Mouse (Mus musculus) intestine, postnatal 0 days (tissue): ENCODE data around the gene Ifitm1. TPM values are rescaled to one million over a fixed set of nuclear protein-coding genes. Genes with fewer than 3 reads are reported as not detected.
A peak's percentile ranks its signal among the peaks of the same experiment; 100 is the strongest.

Source experiments
- ATAC-seq: fragments of 200-750 bp; cut with Nextera tagmentation; 2 replicates; pipeline ENCODE4 v1.8.0; 2017; ENCODE audit warnings: mild to moderate bottlenecking, moderate TSS enrichment, moderate library complexity
- H3K27ac ChIP-seq: fragments of 300-500 bp; sonication (generic); 2 replicates; pipeline ENCODE4 v1.5.1; 2014; ENCODE audit warnings: mild to moderate bottlenecking, low read depth, low read length, moderate library complexity
- H3K27me3 ChIP-seq: fragments of 300-500 bp; sonication (generic); replicated peaks from 2 replicates; pipeline ENCODE4 v1.6.1; 2014; ENCODE audit warnings: low read length, mixed read lengths; ENCODE audit not compliant: control insufficient read depth, insufficient read depth
- H3K36me3 ChIP-seq: fragments of 300-500 bp; sonication (generic); 2 replicates; pipeline ENCODE4 v1.6.1; 2014; ENCODE audit warnings: mild to moderate bottlenecking, moderate library complexity; ENCODE audit not compliant: control insufficient read depth, insufficient read depth
- H3K4me1 ChIP-seq: fragments of 300-500 bp; sonication (generic); replicated peaks from 2 replicates; pipeline ENCODE4 v1.6.1; 2014; ENCODE audit warnings: antibody characterized with exemption, low read length, mixed read lengths; ENCODE audit not compliant: control insufficient read depth, insufficient read depth
- H3K4me2 ChIP-seq: fragments of 300-500 bp; sonication (generic); replicated peaks from 2 replicates; pipeline ENCODE4 v1.6.1; 2014; ENCODE audit warnings: low read depth, mild to moderate bottlenecking, moderate library complexity
- H3K4me3 ChIP-seq: fragments of 300-500 bp; sonication (generic); 2 replicates; pipeline ENCODE4 v1.5.1; 2014; ENCODE audit warnings: low read depth, low read length
- H3K9ac ChIP-seq: fragments of 300-500 bp; sonication (generic); 2 replicates; pipeline ENCODE4 v1.6.1; 2014; ENCODE audit warnings: mild to moderate bottlenecking, low read depth, low read length
- H3K9me3 ChIP-seq: fragments of 300-500 bp; sonication (generic); 2 replicates; pipeline ENCODE4 v1.6.1; 2016; ENCODE audit warnings: mixed run types; ENCODE audit not compliant: control insufficient read depth
- CTCF ChIP-seq: sonication (generic); IDR thresholded peaks from 2 replicates; pipeline ENCODE4 v1.5.1; 2016; ENCODE audit warnings: low read depth, mild to moderate bottlenecking, control low read depth, antibody characterized with exemption, moderate library complexity
- WGBS: fragments of 180-500 bp; shearing (Covaris S2); extraction: QIAGEN DNeasy Blood & Tissue Kit; methylation state at CpG from one replicate; pipeline ENCODE4 v1.1.7; 2014; 5-methylcytosine and 5-hydroxymethylcytosine counted together
- polyA plus RNA-seq: library from polyadenylated mRNA; unstranded; fragments of >200 nt; fragmentation: Nextera tagmentation; extraction: Ambion mirVana; gene quantifications from 2 replicates; pipeline ENCODE4 v1.2.1, GENCODE M21; 2015

The Ifitm1 gene
- polyA plus RNA-seq, 1 experiment from 2014 or later = 133 TPM

GRCm38 (mm10) chr7:141006914-141007313 lies 39.9 kb downstream of the Ifitm1 start:
- no peak overlapping the region for H3K4me3 ChIP-seq
- WGBS = 76% methylated on average over 5 of the region's 5 CpGs
- H3K27ac ChIP-seq = no peak overlapping the region
- no peak for TF ChIP-seq CTCF
- H3K9ac ChIP-seq = no peak overlapping the region
- H3K27me3 ChIP-seq = no peaks in the 10 kb centered on the region
- H3K4me1 ChIP-seq = 0 out of 2 replicates have a peak, but pooled peaks cover 5% of the 10 kb centered on the region
- no peaks in the 10 kb centered on the region for H3K9me3 ChIP-seq
- no peaks in the 10 kb centered on the region for H3K36me3 ChIP-seq
- no peak for ATAC-seq
- no peak overlapping the region for H3K4me2 ChIP-seq

GRCm38 (mm10) chr7:141008312-141008761 lies 41.3 kb downstream of the Ifitm1 start:
- Histone ChIP-seq H3K4me2 (peak overlapping the region; percentile 58), H3K27ac (peak overlapping the region; percentile 28), H3K9ac (peak overlapping the region; percentile 31; the same call in 1 of the 2 replicates), H3K36me3 (no peaks in the 10 kb centered on the region), H3K4me3 (peak overlapping the region; percentile 11; the same call in 1 of the 2 replicates), H3K9me3 (no peaks in the 10 kb centered on the region), H3K4me1 (0 out of 2 replicates have a peak, but pooled peaks cover 5% of the 10 kb centered on the region), H3K27me3 (no peaks in the 10 kb centered on the region)
- ATAC-seq = 0 out of 2 replicates have a peak, but pooled peaks have one; percentile 16
- WGBS = 25% methylated on average over 7 of the region's 7 CpGs
- peak; percentile 68 for TF ChIP-seq CTCF

GRCm38 (mm10) chr7:141008938-141009660 lies 42.1 kb downstream of the Ifitm1 start:
- Histone ChIP-seq H3K27ac (peak overlapping the region; percentile 50), H3K9me3 (no peaks in the 10 kb centered on the region), H3K4me2 (peak overlapping the region; percentile 58), H3K36me3 (no peaks in the 10 kb centered on the region), H3K4me3 (peak overlapping the region; percentile 46), H3K27me3 (no peaks in the 10 kb centered on the region), H3K9ac (peak overlapping the region; percentile 34; the same call in 1 of the 2 replicates), H3K4me1 (0 out of 2 replicates have a peak, but pooled peaks cover 5% of the 10 kb centered on the region)
- ATAC-seq = peak; percentile 80
- peak; percentile 95 for TF ChIP-seq CTCF
- 6% methylated on average over 20 of the region's 20 CpGs for WGBS

GRCm38 (mm10) chr7:141009665-141010064 lies 42.6 kb downstream of the Ifitm1 start:
- no peak for TF ChIP-seq CTCF
- Histone ChIP-seq H3K9me3 (no peaks in the 10 kb centered on the region), H3K36me3 (no peaks in the 10 kb centered on the region), H3K4me2 (peak overlapping the region; percentile 58), H3K9ac (peak overlapping the region; percentile 34; the same call in 1 of the 2 replicates), H3K4me3 (peak overlapping the region; percentile 46), H3K4me1 (0 out of 2 replicates have a peak, but pooled peaks cover 5% of the 10 kb centered on the region), H3K27ac (peak overlapping the region; percentile 77; the same call in 1 of the 2 replicates), H3K27me3 (no peaks in the 10 kb centered on the region)
- WGBS = 63% methylated on average over 9 of the region's 9 CpGs
- ATAC-seq = no peak

GRCm38 (mm10) chr7:141010593-141010992 lies 43.6 kb downstream of the Ifitm1 start, which contains the start of gene Ifitm3:
Ifitm3 (minus strand) TSS chr7:141010770.
- WGBS = 30% methylated on average over 10 of the region's 10 CpGs
- Histone ChIP-seq H3K4me1 (0 out of 2 replicates have a peak, but pooled peaks cover 5% of the 10 kb centered on the region), H3K4me3 (peak within 1 kb of the TSS; percentile 46), H3K27me3 (no peaks in the 10 kb centered on the region), H3K9me3 (no peaks in the 10 kb centered on the region), H3K36me3 (no peaks in the 10 kb centered on the region), H3K4me2 (peak within 1 kb of the TSS; percentile 58), H3K27ac (peak within 1 kb of the TSS; percentile 77), H3K9ac (peak within 1 kb of the TSS; percentile 34; the same call in 1 of the 2 replicates)
- ATAC-seq = 0 out of 2 replicates have a peak, but pooled peaks have one; percentile 9
- TF ChIP-seq CTCF = no peak

GRCm38 (mm10) chr7:141011238-141011770 lies 44.3 kb downstream of the Ifitm1 start:
- TF ChIP-seq CTCF = no peak
- Histone ChIP-seq H3K27ac (peak overlapping the region; percentile 77; the same call in 1 of the 2 replicates), H3K4me3 (no peak overlapping the region), H3K36me3 (no peaks in the 10 kb centered on the region), H3K9ac (no peak overlapping the region), H3K27me3 (no peaks in the 10 kb centered on the region), H3K4me2 (no peak overlapping the region), H3K4me1 (0 out of 2 replicates have a peak, but pooled peaks cover 5% of the 10 kb centered on the region), H3K9me3 (no peaks in the 10 kb centered on the region)
- WGBS = 82% methylated on average over 7 of the region's 7 CpGs
- ATAC-seq = no peak
